Mouse (Mus musculus) subcutaneous adipose tissue, adult 2 months (tissue): ENCODE data around the gene Gm21861. TPM values are rescaled to one million over a fixed set of nuclear protein-coding genes. Genes with fewer than 3 reads are reported as not detected.

ENCODE experiments used
- polyA plus RNA-seq: library from polyadenylated mRNA; depleted of rRNA; stranded (reverse); fragments of >200 nt; gene quantifications from 2 replicates; pipeline ENCODE4 v1.2.3, GENCODE M21; 2012; ENCODE audit warnings: low replicate concordance; rRNA removed

Gene Gm21861
- not detected in 2 replicates for polyA plus RNA-seq

DNA sequence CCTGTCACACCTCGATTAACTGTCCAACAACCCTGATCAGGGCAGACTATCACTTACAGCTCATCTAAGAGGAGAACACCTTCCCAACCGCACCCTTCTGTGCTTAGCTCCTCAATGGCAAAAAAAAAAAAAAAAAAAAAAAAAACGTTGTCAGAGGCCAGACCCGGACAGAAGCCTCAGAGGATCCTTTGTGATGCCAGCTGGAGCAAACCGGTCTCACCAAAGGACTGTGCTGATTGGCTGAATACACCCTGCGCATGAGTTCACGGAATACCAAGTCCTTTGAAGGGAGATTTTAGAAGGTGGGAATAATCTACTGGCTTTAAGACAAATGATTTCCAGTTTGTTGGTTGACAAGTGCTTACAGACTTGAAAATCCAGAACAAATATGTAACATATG is at the start of gene Gm21861:
Gene Gm21861, minus strand, starts transcription at position 101 of the 400 bp plus-strand sequence.

